Comparison of ENCODE assay signal across 8 mouse cellular contexts in the genomic region with DNA sequence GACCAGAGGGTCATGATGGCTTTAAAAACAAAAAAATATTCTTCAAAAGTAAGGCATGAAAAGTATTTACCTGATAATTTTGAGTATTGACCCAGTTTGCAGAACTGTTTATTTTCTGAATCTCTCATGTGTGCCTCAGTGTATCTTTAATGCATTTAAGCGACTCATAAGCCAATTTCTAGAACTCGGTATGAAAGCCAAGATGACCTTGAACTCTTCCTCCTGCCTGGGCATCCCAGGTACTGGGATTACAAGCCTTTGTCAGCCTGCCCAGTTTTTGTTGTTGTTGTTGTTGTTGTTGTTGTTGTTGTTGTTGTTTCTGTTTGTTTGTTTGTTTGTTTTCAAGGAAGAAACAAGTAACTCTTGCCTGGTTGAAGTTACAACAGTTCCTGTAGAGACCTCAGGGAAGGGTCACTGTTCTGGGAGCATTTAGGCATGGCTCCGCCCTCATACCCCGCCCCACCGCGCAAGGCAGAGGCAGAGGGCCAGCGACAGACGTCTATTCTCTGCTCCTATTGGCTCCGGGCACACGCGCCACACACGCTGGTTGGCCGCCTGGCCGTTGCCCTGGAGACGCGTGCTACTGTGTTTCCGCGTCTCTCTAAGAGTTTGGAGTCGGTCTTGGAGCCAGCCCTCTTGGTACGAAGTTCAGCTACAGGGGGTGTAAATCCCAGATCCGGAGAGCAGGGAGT. TPM values are rescaled to one million over a fixed set of nuclear protein-coding genes. Genes with fewer than 3 reads are reported as not detected.
DNase-seq lines count a peak whose midpoint lies in the region; ATAC-seq and TF ChIP-seq lines count a peak whose summit lies in the region.

Gene Gm11992 (plus strand): TSS at position 584 of the 692 bp plus-strand sequence.

- ATAC-seq in limb, embryonic 13.5 days (ENCODE audit: low FRiP score, low read depth): peak; percentile 100
- peak; percentile 100 for ATAC-seq in midbrain, embryonic 15.5 days (replicated peaks)

- H3K4me1 ChIP-seq in embryonic fibroblast, embryonic 13.5 days (ENCODE audit: control insufficient read depth, insufficient read depth, low read length): 0 out of 2 replicates have a peak, but pooled peaks cover 2% of the 10 kb centered on the region
- H3K4me1 ChIP-seq in limb, embryonic 13.5 days: peaks cover 5% of the 10 kb centered on the region
- peaks cover 10% of the 10 kb centered on the region for H3K4me1 ChIP-seq in midbrain, embryonic 15.5 days

- no peaks in the 10 kb centered on the region for H3K36me3 ChIP-seq in limb, embryonic 13.5 days
- no peaks in the 10 kb centered on the region for H3K36me3 ChIP-seq in midbrain, embryonic 15.5 days (replicated peaks)

- H3K27ac ChIP-seq in embryonic fibroblast, embryonic 13.5 days (ENCODE audit: insufficient read depth, low read length): no peak within 1 kb of the TSS
- H3K27ac ChIP-seq in limb, embryonic 13.5 days: no peak within 1 kb of the TSS
- no peak within 1 kb of the TSS for H3K27ac ChIP-seq in midbrain, embryonic 15.5 days

- peak within 1 kb of the TSS; percentile 50; the same call in 1 of the 2 replicates for H3K9ac ChIP-seq in limb, embryonic 13.5 days
- H3K9ac ChIP-seq in midbrain, embryonic 15.5 days: peak within 1 kb of the TSS; percentile 31

- TF ChIP-seq CTCF in embryonic fibroblast, embryonic 13.5 days (IDR thresholded peaks at IDR 0.05; ENCODE audit: borderline replicate concordance, insufficient read depth, low read length): no peak

- no peaks in the 10 kb centered on the region for H3K9me3 ChIP-seq in limb, embryonic 13.5 days
- no peaks in the 10 kb centered on the region for H3K9me3 ChIP-seq in midbrain, embryonic 15.5 days

- H3K27me3 ChIP-seq in limb, embryonic 13.5 days: peaks cover 43% of the 10 kb centered on the region
- peaks cover 12% of the 10 kb centered on the region for H3K27me3 ChIP-seq in midbrain, embryonic 15.5 days (replicated peaks)

- peak within 1 kb of the TSS; percentile 92 for H3K4me2 ChIP-seq in limb, embryonic 13.5 days (replicated peaks)
- H3K4me2 ChIP-seq in midbrain, embryonic 15.5 days: peak within 1 kb of the TSS; percentile 98

- TF ChIP-seq POLR2A in embryonic fibroblast, embryonic 13.5 days (IDR thresholded peaks at IDR 0.05; ENCODE audit: low read depth, low read length): no peak

- peak within 1 kb of the TSS; percentile 38 for H3K4me3 ChIP-seq in embryonic fibroblast, embryonic 13.5 days (ENCODE audit: insufficient read depth, low read length)
- H3K4me3 ChIP-seq in limb, embryonic 13.5 days: peak within 1 kb of the TSS; percentile 50
- peak within 1 kb of the TSS; percentile 55 for H3K4me3 ChIP-seq in midbrain, embryonic 15.5 days

- 5% methylated on average over 21 of the region's 21 CpGs for WGBS in limb, embryonic 13.5 days
- 5% methylated on average over 21 of the region's 21 CpGs for WGBS in midbrain, embryonic 15.5 days

- DNase-seq in urinary bladder, adult 18-20 months (ENCODE audit: low spot score in 2 of 2): peak; percentile 63 to 69
- no peak for DNase-seq in urinary bladder, adult 2 months (ENCODE audit: low spot score)
- DNase-seq in heart, adult 8-10 months (ENCODE audit: low spot score): peak; percentile 72
- peak; percentile 97 for DNase-seq in kidney, adult 9 months
- peak; percentile 11 to 32 for DNase-seq in spleen, adult 18-20 months

RNA-seq across cellular contexts. Expression of gene Gm11992, which starts in this region (rescaled TPM):
- polyA plus RNA-seq in urinary bladder, adult 2 months (2012; rRNA removed): 0.49 and 0.77 TPM in 2 replicates
- not detected in 2 replicates for polyA plus RNA-seq in embryonic fibroblast, embryonic 13.5 days (2011; ENCODE audit: insufficient read length, low read depth, missing spikeins)
- 1 to 10 TPM in 1 of 4 experiments, under 1 TPM in 3; 0.34 to 2.0 (median 0.82) TPM for total RNA-seq in heart, adult 8-10 months (2022)
- 0.17 and 0.26 TPM in 2 replicates for polyA plus RNA-seq in limb, embryonic 13.5 days (2015; fragmentation: Nextera tagmentation; extraction: Ambion mirVana)
- 1.6 and 2.1 TPM in 2 replicates for polyA plus RNA-seq in midbrain, embryonic 15.5 days (2015; fragmentation: Nextera tagmentation; extraction: Ambion mirVana)

Comparison
In these comparisons a context has a peak if more than half of its experiments do, and no peak if none do; other contexts are left out.
1. Peak in ATAC-seq, H3K4me3 ChIP-seq, H3K9ac ChIP-seq and H3K4me2 ChIP-seq in limb, embryonic 13.5 days; RNA of the gene not detected or under 1 TPM.